Mouse (Mus musculus) midbrain, embryonic 12.5 days (tissue): ENCODE measurements around the gene Gm20388. TPM values are rescaled to one million over a fixed set of nuclear protein-coding genes. Genes with fewer than 3 reads are reported as not detected.
A peak's percentile ranks its signal among the peaks of the same experiment; 100 is the strongest.
"Not testable (repeated sequence)": the region's sequence is repeated elsewhere in the genome, so short reads cannot be mapped to it uniquely, and the experiment has no call there.

Experiments
- ATAC-seq: fragments of 200-750 bp; cut with Nextera tagmentation; 2 replicates; pipeline ENCODE4 v1.8.0; 2017; ENCODE audit warnings: low read depth, moderate TSS enrichment, moderate library complexity; ENCODE audit not compliant: low FRiP score
- H3K27ac ChIP-seq: fragments of 300-500 bp; sonication (generic); replicated peaks from 2 replicates; pipeline ENCODE4 v1.5.1; 2016; ENCODE audit warnings: mild to moderate bottlenecking
- H3K27me3 ChIP-seq: fragments of 300-500 bp; sonication (generic); 2 replicates; pipeline ENCODE4 v1.6.1; 2016; ENCODE audit warnings: mild to moderate bottlenecking
- H3K36me3 ChIP-seq: fragments of 300-500 bp; sonication (generic); 2 replicates; pipeline ENCODE4 v1.6.1; 2016
- H3K4me1 ChIP-seq: fragments of 300-500 bp; sonication (generic); 2 replicates; pipeline ENCODE4 v1.6.1; 2016
- H3K4me2 ChIP-seq: fragments of 300-500 bp; sonication (generic); replicated peaks from 2 replicates; pipeline ENCODE4 v1.6.1; 2016; ENCODE audit warnings: mild to moderate bottlenecking, moderate library complexity
- H3K4me3 ChIP-seq: fragments of 300-500 bp; sonication (generic); 2 replicates; pipeline ENCODE4 v1.5.1; 2016; ENCODE audit warnings: mild to moderate bottlenecking
- H3K9ac ChIP-seq: fragments of 300-500 bp; sonication (generic); replicated peaks from 2 replicates; pipeline ENCODE4 v1.6.1; 2016; ENCODE audit warnings: mild to moderate bottlenecking, moderate library complexity
- H3K9me3 ChIP-seq: fragments of 300-500 bp; sonication (generic); 2 replicates; pipeline ENCODE4 v1.6.1; 2016; ENCODE audit warnings: mild to moderate bottlenecking
- WGBS: fragments of 180-500 bp; shearing (Covaris S2); methylation state at CpG from one replicate; pipeline ENCODE4 v1.1.7; 2016; 5-methylcytosine and 5-hydroxymethylcytosine counted together
- polyA plus RNA-seq: library from polyadenylated mRNA; unstranded; fragments of >200 nt; fragmentation: Nextera tagmentation; extraction: Ambion mirVana; gene quantifications from 2 replicates; pipeline ENCODE4 v1.2.1, GENCODE M21; 2016

The Gm20388 gene
- polyA plus RNA-seq, 1 experiment from 2014 or later: not detected

DNA sequence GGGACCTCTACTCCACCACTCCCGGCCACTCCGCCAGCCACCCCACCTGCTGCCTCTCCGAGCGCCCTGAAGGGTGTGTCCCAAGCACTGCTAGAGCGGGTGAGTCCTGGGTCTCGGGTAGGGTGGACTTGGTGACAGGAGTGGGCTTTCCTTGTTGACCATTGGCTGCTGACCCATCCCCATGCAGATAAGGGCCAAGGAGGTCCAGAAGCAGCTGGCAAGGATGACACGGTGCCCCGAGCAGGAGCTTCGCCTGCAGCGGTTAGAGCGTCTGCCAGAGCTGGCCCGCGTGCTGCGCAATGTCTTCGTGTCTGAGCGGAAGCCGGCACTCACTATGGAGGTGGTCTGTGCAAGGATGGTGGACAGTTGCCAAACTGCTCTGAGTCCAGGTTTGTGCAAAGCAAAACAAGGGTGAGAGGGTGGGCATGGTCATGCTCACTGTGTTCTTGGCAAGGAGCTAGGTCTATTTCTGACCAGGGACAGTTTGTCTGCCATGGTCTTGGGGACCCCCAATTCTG is 2661.2 kb downstream of the Gm20388 start:
- Histone ChIP-seq H3K27ac (no peak overlapping the region), H3K27me3 (no peaks in the 10 kb centered on the region), H3K9me3 (no peaks in the 10 kb centered on the region), H3K36me3 (peaks cover 39% of the 10 kb centered on the region), H3K9ac (no peak overlapping the region), H3K4me1 (peaks cover 51% of the 10 kb centered on the region), H3K4me3 (no peak overlapping the region), H3K4me2 (no peak overlapping the region)
- 95% methylated on average over 17 of the region's 17 CpGs for WGBS
- no peak for ATAC-seq

DNA sequence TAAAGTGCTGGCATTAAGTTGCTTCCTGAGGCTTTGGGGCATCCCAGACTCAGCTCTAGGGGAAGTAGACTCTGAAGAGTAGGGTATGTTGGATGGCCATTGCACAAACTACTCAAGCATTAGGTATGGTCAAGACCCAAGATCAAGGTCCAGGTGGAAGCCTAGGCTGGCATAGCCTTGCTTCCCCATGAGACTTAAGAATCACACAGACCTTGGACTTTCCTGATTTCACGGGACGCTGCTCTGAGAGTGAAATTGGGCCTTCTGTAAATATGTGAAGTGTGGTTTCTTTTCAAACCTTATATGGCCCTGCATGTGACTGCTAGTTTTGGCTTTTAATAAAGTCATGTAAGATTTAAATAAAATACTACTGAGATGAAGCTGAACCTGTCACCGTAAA is 2662.1 kb downstream of the Gm20388 start:
- Histone ChIP-seq H3K36me3 (peaks cover 39% of the 10 kb centered on the region), H3K27me3 (no peaks in the 10 kb centered on the region), H3K27ac (0 out of 2 replicates have a peak overlapping the region, but pooled peaks have one; percentile 11), H3K4me1 (peaks cover 54% of the 10 kb centered on the region), H3K9ac (no peak overlapping the region), H3K9me3 (no peaks in the 10 kb centered on the region), H3K4me3 (no peak overlapping the region), H3K4me2 (no peak overlapping the region)
- ATAC-seq: no peak
- WGBS: 91% methylated on average over 3 of the region's 3 CpGs

DNA sequence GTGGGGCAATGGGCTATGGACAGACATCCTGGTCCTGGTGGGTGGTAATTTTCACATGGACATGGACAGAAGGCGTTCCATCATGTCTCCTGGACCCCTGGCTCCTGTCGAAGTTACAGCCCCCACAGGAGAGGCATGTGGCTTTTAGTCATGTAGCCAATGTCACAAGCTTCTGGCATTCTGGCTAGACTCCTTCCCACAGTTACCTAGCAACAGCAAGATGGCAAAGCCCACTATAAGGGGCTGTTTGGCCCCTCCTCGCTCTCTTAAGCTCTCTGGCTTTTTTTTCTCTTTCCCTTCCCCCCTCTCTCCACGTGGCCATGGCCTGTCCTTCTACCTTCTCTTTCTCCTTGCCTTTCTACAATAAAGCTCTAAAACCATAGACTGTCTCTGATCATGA is 2662.5 kb downstream of the Gm20388 start:
- not testable (repeated sequence) for H3K9me3 ChIP-seq, H3K27me3 ChIP-seq, ATAC-seq, H3K9ac ChIP-seq, H3K4me3 ChIP-seq, H3K4me2 ChIP-seq
- Histone ChIP-seq H3K4me1 (peaks cover 53% of the 10 kb centered on the region), H3K36me3 (peaks cover 39% of the 10 kb centered on the region), H3K27ac (peak overlapping the region; percentile 11)
- WGBS: 25% methylated on average over 4 of the region's 4 CpGs

DNA sequence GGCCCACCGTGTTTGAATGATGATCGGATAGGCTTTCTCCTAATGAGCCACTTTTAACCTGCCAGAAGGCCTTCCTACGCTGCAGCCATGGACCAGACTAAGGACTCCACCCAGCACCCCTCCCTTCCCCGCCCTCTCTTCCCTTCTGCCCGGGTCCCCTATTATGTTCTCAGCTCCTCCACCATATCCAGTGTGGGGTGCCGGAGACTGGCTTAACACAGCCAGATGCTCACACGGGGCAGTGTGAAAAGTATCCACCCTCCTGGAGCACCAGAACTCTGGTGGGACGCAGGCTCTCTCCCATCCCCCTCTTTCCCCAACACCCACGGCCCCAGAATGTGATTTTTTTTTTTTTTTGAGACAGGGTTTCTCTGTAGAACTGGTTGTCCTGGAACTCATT is 2662.9 kb downstream of the Gm20388 start:
- no peak for ATAC-seq
- no peak overlapping the region for H3K4me3 ChIP-seq
- H3K9me3 ChIP-seq: no peaks in the 10 kb centered on the region
- H3K9ac ChIP-seq: no peak overlapping the region
- 53% methylated on average over 9 of the region's 9 CpGs for WGBS
- no peak overlapping the region for H3K4me2 ChIP-seq
- no peaks in the 10 kb centered on the region for H3K27me3 ChIP-seq
- peaks cover 49% of the 10 kb centered on the region for H3K4me1 ChIP-seq
- H3K36me3 ChIP-seq: peaks cover 39% of the 10 kb centered on the region
- H3K27ac ChIP-seq: peak overlapping the region; percentile 11

DNA sequence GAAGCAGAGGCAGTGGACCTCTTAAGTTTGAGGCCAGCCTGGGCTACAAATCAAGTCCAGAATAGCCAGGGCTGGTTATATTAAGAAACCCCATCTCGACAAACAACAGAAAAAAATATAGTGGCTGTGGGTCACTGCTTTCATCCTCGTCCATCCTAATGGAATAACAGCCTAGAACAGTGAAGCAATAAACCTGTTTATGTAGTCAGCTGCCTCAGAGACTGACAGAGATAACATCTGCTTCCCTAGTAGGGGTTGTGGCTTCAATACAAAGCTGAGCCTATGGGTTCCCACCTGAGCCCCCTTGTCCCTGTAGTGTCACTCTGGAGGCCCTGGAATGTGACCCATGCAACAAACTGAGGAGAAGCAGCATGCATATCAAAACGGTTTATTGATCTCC is 2663.6 kb downstream of the Gm20388 start:
- Histone ChIP-seq H3K4me2 (no peak overlapping the region), H3K27ac (no peak overlapping the region), H3K4me1 (peaks cover 42% of the 10 kb centered on the region), H3K9me3 (no peaks in the 10 kb centered on the region), H3K36me3 (peaks cover 39% of the 10 kb centered on the region), H3K9ac (no peak overlapping the region), H3K4me3 (no peak overlapping the region), H3K27me3 (no peaks in the 10 kb centered on the region)
- no peak for ATAC-seq
- WGBS: 65% methylated on average over 3 of the region's 3 CpGs

DNA sequence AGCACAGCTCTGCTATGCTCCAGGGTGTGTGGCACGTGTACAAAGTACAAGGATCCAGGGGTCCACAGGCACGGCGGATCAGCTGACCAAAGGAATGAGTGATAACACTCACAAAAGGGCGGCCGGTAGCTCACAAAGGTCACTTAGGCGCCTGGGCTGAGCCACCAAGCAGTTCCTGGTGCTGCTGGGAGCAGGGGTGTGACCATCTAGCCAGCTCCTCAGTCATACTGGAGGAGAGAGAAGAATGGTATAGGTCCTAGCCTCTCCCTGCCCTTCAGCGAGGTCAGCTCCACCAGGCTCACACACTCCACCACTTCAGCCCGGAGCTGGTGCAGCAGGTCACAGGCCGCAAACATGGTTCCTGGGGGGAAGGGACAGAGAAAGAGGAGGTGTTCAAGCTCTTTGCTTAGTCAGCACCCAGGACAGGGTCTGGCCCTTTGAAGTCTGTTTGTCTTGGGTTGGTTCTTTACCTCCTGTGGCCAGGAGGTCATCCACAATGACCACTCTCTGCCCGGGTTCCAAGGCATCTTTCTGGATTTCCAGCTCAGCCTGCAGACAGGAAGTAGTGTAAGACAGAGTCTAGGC is 2664.1 kb downstream of the Gm20388 start:
- ATAC-seq: no peak
- H3K9me3 ChIP-seq: no peaks in the 10 kb centered on the region
- H3K27ac ChIP-seq: no peak overlapping the region; the same call in 1 of the 2 replicates
- 60% methylated on average over 10 of the region's 10 CpGs for WGBS
- no peak overlapping the region for H3K4me3 ChIP-seq
- H3K4me1 ChIP-seq: peaks cover 38% of the 10 kb centered on the region
- peak overlapping the region; percentile 83; the same call in 1 of the 2 replicates for H3K4me2 ChIP-seq
- no peaks in the 10 kb centered on the region for H3K27me3 ChIP-seq
- peaks cover 38% of the 10 kb centered on the region for H3K36me3 ChIP-seq
- no peak overlapping the region for H3K9ac ChIP-seq

- WGBS: 82% methylated on average over 8 of the region's 8 CpGs
- H3K36me3 ChIP-seq: peaks cover 33% of the 10 kb centered on the region
- H3K9ac ChIP-seq: 0 out of 2 replicates have a peak overlapping the region, but pooled peaks have one; percentile 87
- no peaks in the 10 kb centered on the region for H3K9me3 ChIP-seq
- H3K4me2 ChIP-seq: peak overlapping the region; percentile 83
- H3K4me3 ChIP-seq: peak overlapping the region; percentile 64
- ATAC-seq: no peak
- no peak overlapping the region for H3K27ac ChIP-seq
- no peaks in the 10 kb centered on the region for H3K27me3 ChIP-seq
- peaks cover 38% of the 10 kb centered on the region for H3K4me1 ChIP-seq
Measured at GRCm38 (mm10) chr8:122575286-122575685, 2664.6 kb downstream of the Gm20388 start.

DNA sequence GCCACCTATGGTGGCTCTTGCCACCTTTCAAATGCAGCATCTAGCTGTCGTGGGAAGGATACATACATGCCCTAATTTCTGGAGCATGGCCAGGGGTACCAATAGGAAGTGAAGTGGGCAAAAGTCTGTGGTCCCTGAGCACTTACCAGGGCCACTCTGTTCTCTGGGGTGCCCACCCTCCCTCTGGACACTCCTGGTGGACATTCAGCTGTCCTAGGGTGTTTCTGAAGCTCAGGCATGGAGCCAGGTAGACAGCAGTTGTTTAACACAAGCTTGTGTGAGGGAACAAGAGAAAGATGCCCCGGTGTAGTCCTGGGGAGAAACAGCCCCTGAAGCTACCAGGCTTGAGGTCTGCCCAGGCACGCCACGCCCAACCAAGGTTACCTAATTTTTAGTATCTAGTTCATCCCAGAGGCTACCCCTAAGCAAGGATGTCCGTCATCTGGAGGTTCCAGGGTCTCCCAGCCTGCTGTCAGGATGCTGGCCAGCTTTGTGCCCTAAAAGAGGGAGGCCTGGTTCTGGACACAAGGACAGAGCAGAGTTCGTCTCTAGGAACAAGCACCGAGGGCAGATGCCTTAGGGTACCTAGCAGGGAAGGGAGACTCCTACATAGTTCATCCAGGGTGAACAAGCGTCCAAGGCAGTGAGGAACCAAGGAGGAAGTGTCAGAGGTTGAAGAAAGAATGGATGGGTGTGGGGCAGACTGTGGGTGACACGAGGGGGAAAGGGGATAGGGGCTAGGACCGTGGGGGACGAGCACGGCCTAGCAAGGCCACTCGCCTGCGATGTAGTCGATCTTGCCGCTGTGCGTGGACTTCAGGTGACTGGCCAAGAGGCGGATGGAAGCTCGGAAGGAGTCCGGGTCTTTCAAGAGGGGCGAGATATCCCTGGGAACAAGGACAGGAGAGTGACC is 2665.3 kb downstream of the Gm20388 start:
- WGBS: 19% methylated on average over 21 of the region's 21 CpGs
- H3K4me2 ChIP-seq: peak overlapping the region; percentile 83
- peaks cover 26% of the 10 kb centered on the region for H3K36me3 ChIP-seq
- H3K4me1 ChIP-seq: peaks cover 38% of the 10 kb centered on the region
- H3K9me3 ChIP-seq: no peaks in the 10 kb centered on the region
- H3K27me3 ChIP-seq: no peaks in the 10 kb centered on the region
- no peak overlapping the region for H3K27ac ChIP-seq
- ATAC-seq: 0 out of 2 replicates have a peak, but pooled peaks have one; percentile 5
- H3K9ac ChIP-seq: peak overlapping the region; percentile 87
- peak overlapping the region; percentile 64 for H3K4me3 ChIP-seq

DNA sequence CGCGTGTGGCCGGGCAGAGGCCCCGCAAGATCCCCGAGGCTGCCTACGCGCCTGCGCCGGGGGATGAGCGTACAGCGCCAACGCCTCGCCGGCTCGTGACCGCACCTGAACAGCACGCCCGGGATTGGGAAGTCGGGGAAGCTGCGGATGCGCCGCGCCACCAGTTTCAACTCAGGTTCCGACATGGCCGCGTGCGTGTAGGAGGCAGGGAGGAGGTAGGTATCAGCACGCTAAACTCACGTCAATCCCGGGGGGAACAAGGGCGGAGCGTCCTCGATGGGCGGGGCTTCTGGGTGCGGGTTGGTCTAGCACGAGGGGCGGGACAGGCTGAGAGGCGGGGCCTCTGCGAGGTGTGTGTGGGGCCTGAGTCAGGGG is 2666.0 kb downstream of the Gm20388 start, which contains the start of gene Aprt:
Gene Aprt, minus strand, starts transcription at position 262 of the 375 bp plus-strand sequence.
- under 1% methylated on average over 38 of the region's 39 CpGs for WGBS
- peak; percentile 88 for ATAC-seq
- Histone ChIP-seq H3K36me3 (peaks cover 20% of the 10 kb centered on the region), H3K9ac (peak within 1 kb of the TSS; percentile 87), H3K4me3 (peak within 1 kb of the TSS; percentile 64), H3K27ac (no peak within 1 kb of the TSS), H3K4me1 (peaks cover 38% of the 10 kb centered on the region), H3K27me3 (no peaks in the 10 kb centered on the region), H3K9me3 (no peaks in the 10 kb centered on the region), H3K4me2 (peak within 1 kb of the TSS; percentile 83)

- peak; percentile 42 for ATAC-seq
- Histone ChIP-seq H3K27me3 (no peaks in the 10 kb centered on the region), H3K27ac (no peak overlapping the region), H3K4me2 (peak overlapping the region; percentile 83), H3K36me3 (peaks cover 15% of the 10 kb centered on the region), H3K9ac (peak overlapping the region; percentile 87; the same call in 1 of the 2 replicates), H3K4me1 (peaks cover 38% of the 10 kb centered on the region), H3K9me3 (no peaks in the 10 kb centered on the region), H3K4me3 (peak overlapping the region; percentile 64)
- WGBS: 38% methylated on average over 10 of the region's 10 CpGs
Measured at GRCm38 (mm10) chr8:122577116-122577515, 2666.5 kb downstream of the Gm20388 start.

GRCm38 (mm10) chr8:122579196-122579595 is 2668.6 kb downstream of the Gm20388 start:
- no peak for ATAC-seq
- Histone ChIP-seq H3K27me3 (no peaks in the 10 kb centered on the region), H3K4me2 (no peak overlapping the region), H3K4me3 (no peak overlapping the region), H3K27ac (no peak overlapping the region), H3K9me3 (no peaks in the 10 kb centered on the region), H3K36me3 (0 out of 2 replicates have a peak, but pooled peaks cover 3% of the 10 kb centered on the region), H3K9ac (no peak overlapping the region), H3K4me1 (peaks cover 28% of the 10 kb centered on the region)
- WGBS: 40% methylated on average over 7 of the region's 7 CpGs

DNA sequence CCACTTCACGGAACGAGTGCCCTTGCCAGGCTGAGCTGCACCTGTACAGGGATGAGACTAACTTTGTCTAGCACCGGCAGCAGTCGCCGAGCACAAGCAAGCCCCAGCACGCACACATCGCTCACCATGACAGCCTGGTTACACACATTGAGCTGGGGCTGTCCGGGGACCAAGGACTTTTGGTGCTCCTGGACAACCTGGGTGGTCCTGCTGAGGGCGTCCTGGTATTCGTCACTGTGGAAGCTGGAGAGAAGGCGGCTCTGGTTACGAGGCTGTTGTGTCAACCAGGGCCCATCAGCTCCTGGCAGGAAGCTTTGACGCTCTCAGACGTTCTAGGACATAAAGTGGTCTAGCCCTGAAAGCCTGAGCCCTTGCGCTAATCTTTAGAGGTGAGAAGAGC is 2670.3 kb downstream of the Gm20388 start:
- Histone ChIP-seq H3K4me2 (no peak overlapping the region), H3K27ac (no peak overlapping the region), H3K9me3 (no peaks in the 10 kb centered on the region), H3K36me3 (no peaks in the 10 kb centered on the region), H3K27me3 (no peaks in the 10 kb centered on the region), H3K4me3 (no peak overlapping the region), H3K4me1 (peaks cover 17% of the 10 kb centered on the region), H3K9ac (no peak overlapping the region)
- 86% methylated on average over 15 of the region's 15 CpGs for WGBS
- no peak for ATAC-seq
